Mouse (Mus musculus): ENCODE data around the gene 4930550C14Rik. TPM values are rescaled to one million over a fixed set of nuclear protein-coding genes. Genes with fewer than 3 reads are reported as not detected.

Gene 4930550C14Rik
- total and polyA plus RNA-seq, 3 experiments: 0.30 to 1.7 (median 0.97) TPM

DNA sequence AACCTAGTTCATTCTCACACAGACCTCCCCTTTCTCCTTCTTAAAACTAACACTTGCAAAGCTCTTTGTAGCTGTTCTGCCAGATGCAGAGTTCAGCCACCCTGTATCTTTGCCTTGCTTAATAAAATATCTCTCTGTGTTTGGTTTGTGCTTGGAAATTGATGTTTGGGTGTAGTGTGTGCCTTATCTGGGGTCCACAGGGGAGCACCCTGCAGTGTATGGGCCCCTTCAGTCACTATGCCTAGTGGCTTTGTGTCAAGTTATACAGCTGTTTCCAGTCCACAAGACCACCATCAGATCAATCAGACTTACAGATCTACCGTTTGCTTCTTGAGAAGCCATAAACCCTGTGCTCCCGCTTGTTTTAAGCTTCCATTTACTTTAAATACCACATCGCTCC is 7.3 kb downstream of the 4930550C14Rik start:
- no peak for DNase-seq (ENCODE audit: extremely low read depth)

GRCm38 (mm10) chr9:53422133-53422896 is 20.2 kb downstream of the 4930550C14Rik start:
- H3K79me2 ChIP-seq (replicated peaks; ENCODE audit: control insufficient read depth, extremely low read depth, insufficient read depth, poor library complexity, severe bottlenecking): no peaks in the 10 kb centered on the region
- no peaks in the 10 kb centered on the region for H3K4me1 ChIP-seq (ENCODE audit: control insufficient read depth in 1 of 2, insufficient read depth in 2 of 2)
- TF ChIP-seq JUN (IDR thresholded peaks at IDR 0.05; ENCODE audit: insufficient read depth, low read depth, low read length) (no peak), POLR2A (IDR thresholded peaks at IDR 0.05; ENCODE audit: low read depth, low read length) (no peak), BHLHE40 (IDR thresholded peaks at IDR 0.05; ENCODE audit: low read depth, low read length) (no peak), SMC3 (IDR thresholded peaks at IDR 0.05; ENCODE audit: low read depth, low read length) (no peak), NRF1 (IDR thresholded peaks at IDR 0.05; ENCODE audit: low read depth, low read length) (no peak), PAX5 (IDR thresholded peaks at IDR 0.05; ENCODE audit: low read length) (no peak)
- peaks cover 2% of the 10 kb centered on the region for H3K9me3 ChIP-seq (replicated peaks; ENCODE audit: low read length)
- no peak overlapping the region for H3K4me2 ChIP-seq (ENCODE audit: insufficient read depth, low read depth, poor library complexity, severe bottlenecking)
- no peaks in the 10 kb centered on the region for H3K36me3 ChIP-seq (replicated peaks in 1 of 2; ENCODE audit: control insufficient read depth in 1 of 2, insufficient read depth in 1 of 2, low read length in 1 of 2)
- no peak overlapping the region for H3K27ac ChIP-seq (ENCODE audit: insufficient read depth, low read depth)
- no peak overlapping the region for H3K4me3 ChIP-seq (replicated peaks in 1 of 3; ENCODE audit: low read depth in 2 of 3, low read length in 2 of 3, poor library complexity in 1 of 3)
- no peaks in the 10 kb centered on the region for H3K27me3 ChIP-seq (replicated peaks)
- dilution Hi-C loops (cut with MboI; ENCODE audit: extremely low pct_ligation_motif_present, extremely low pct_unique_long_range_greater_than_20kb, low sequenced_read_pairs) (no loop called here), in situ Hi-C loops (cut with MboI; ENCODE audit: low pct_ligation_motif_present, low pct_unique_long_range_greater_than_20kb, low sequenced_read_pairs) (no loop called here)
- H3K9ac ChIP-seq (ENCODE audit: insufficient read depth, low read depth): no peak overlapping the region
- DNase-seq (ENCODE audit: extremely low read depth): no peak

More for the DNA sequence above, 7.3 kb downstream of the 4930550C14Rik start:
- H3K36me3 ChIP-seq (replicated peaks in 1 of 2; ENCODE audit: control insufficient read depth in 1 of 2, insufficient read depth in 1 of 2, low read length in 1 of 2): no peaks in the 10 kb centered on the region
- no peak overlapping the region for H3K4me2 ChIP-seq (ENCODE audit: insufficient read depth, low read depth, poor library complexity, severe bottlenecking)
- peaks cover 0 to 4% of the 10 kb centered on the region in 2 experiments; a peak in 2 of 4 replicates for H3K4me1 ChIP-seq (ENCODE audit: control insufficient read depth in 1 of 2, insufficient read depth in 2 of 2)
- no peak overlapping the region for H3K27ac ChIP-seq (ENCODE audit: insufficient read depth, low read depth)
- dilution Hi-C loops (cut with MboI; ENCODE audit: extremely low pct_ligation_motif_present, extremely low pct_unique_long_range_greater_than_20kb, low sequenced_read_pairs): no loop called here
- no peak overlapping the region for H3K9ac ChIP-seq (ENCODE audit: insufficient read depth, low read depth)
- in situ Hi-C loops (cut with MboI; ENCODE audit: low pct_ligation_motif_present, low pct_unique_long_range_greater_than_20kb, low sequenced_read_pairs): no loop called here
- H3K27me3 ChIP-seq (replicated peaks): no peaks in the 10 kb centered on the region
- H3K4me3 ChIP-seq (replicated peaks in 1 of 3; ENCODE audit: low read depth in 2 of 3, low read length in 2 of 3, poor library complexity in 1 of 3): no peak overlapping the region
- H3K9me3 ChIP-seq (replicated peaks; ENCODE audit: low read length): no peaks in the 10 kb centered on the region
- no peak for TF ChIP-seq CHD1 (IDR thresholded peaks at IDR 0.05; ENCODE audit: low read depth, low read length)
- TF ChIP-seq SMC3 (IDR thresholded peaks at IDR 0.05; ENCODE audit: low read depth, low read length): no peak
- TF ChIP-seq RAD21 (IDR thresholded peaks at IDR 0.05; ENCODE audit: low read depth, low read length): no peak
- TF ChIP-seq USF2 (conservative IDR thresholded peaks at IDR 0.05; ENCODE audit: low read depth, low read length): no peak
- TF ChIP-seq POLR2A (IDR thresholded peaks at IDR 0.05; ENCODE audit: low read depth, low read length): no peak
- no peak for TF ChIP-seq MEF2A (IDR thresholded peaks at IDR 0.05; ENCODE audit: borderline replicate concordance, low read depth, low read length)
- TF ChIP-seq UBTF (IDR thresholded peaks at IDR 0.05; ENCODE audit: low read depth, low read length): no peak
- no peak for TF ChIP-seq MXI1 (IDR thresholded peaks at IDR 0.05; ENCODE audit: low read depth, low read length)
- no peak for TF ChIP-seq NRF1 (IDR thresholded peaks at IDR 0.05; ENCODE audit: low read depth, low read length)
- no peak for TF ChIP-seq JUND (conservative IDR thresholded peaks at IDR 0.05; ENCODE audit: low read depth, low read length)
- no peak for TF ChIP-seq MAZ (IDR thresholded peaks at IDR 0.05; ENCODE audit: low read depth, low read length)
- no peak for TF ChIP-seq ZMIZ1 (IDR thresholded peaks at IDR 0.05; ENCODE audit: low read depth, low read length)
- TF ChIP-seq KAT2A (IDR thresholded peaks at IDR 0.05; ENCODE audit: insufficient replicate concordance, low read length): no peak
- no peak for TF ChIP-seq MYC (IDR thresholded peaks at IDR 0.05; ENCODE audit: low read depth, low read length)
- TF ChIP-seq SIN3A (IDR thresholded peaks at IDR 0.05; ENCODE audit: low read length): no peak
- H3K79me2 ChIP-seq (replicated peaks; ENCODE audit: control insufficient read depth, extremely low read depth, insufficient read depth, poor library complexity, severe bottlenecking): no peaks in the 10 kb centered on the region

Data from CH12.LX (cell line).